8 mouse cellular contexts compared by ENCODE assay signal in the genomic region with DNA sequence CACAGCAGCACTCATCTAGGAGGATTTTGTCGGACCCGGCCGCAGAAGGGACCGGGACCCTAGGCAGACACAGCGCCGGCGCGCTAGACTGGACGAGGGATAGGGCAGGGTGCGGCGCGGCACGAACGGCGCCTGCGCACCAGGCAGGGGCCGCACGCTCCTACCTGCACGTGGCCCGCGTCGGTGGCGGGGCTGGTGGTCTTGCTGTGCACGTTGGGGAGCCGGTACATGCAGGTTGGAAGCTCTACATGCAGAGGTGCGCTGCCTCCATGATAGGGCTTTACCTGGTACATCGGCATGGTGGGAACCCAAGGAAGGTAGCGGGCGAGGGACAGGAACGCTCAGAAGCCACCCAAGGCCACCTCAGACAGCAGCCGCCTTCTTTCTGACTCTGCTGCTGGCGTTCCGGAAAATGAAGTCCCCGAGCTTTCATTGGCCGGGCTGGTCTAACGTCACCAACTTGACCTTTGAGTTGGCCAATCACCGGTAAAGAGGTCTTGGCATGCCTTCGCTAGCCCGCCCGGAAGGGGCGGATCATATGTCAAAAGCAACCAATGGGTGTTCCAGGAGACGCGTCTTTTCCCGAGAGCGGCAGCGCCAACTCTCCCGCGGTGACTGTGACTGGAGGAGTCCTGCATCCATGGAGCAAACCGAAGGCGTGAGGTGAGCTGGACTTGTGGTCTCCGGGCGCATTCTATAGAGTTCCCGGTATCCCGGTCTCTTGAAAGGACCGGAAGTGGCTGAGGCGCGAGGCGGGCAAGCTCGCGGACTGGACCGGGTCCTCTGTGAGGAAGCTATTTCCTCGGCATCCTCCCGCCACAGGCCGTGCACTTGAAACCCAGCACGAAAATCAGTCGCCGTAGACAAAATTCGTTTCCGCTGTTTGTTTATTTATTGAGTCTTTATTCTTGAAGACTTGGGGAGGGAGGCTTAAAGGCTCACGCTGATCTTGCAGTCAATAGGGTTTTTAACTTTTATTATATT. TPM values are rescaled to one million over a fixed set of nuclear protein-coding genes. Genes with fewer than 3 reads are reported as not detected.
DNase-seq lines count a peak whose midpoint lies in the region; ATAC-seq lines count a peak whose summit lies in the region.

A gene (minus strand): TSS at position 431 of the 984 bp plus-strand sequence.
A gene (plus strand): TSS at position 548 of the 984 bp plus-strand sequence.

- DNase-seq in adipocyte (ENCODE audit: low spot score) = peak; percentile 99
- DNase-seq in embryo, embryonic 10 days (ENCODE audit: low spot score) = peak; percentile 98
- DNase-seq in gastrocnemius, postnatal 10 days = peak; percentile 87
- DNase-seq in induced T-regulatory cell, adult 2 months (ENCODE audit: low read depth) = peak; percentile 99
- peak; percentile 96 to 99 for DNase-seq in left cerebral cortex, adult 9 months (ENCODE audit: low spot score in 2 of 2)
- peak; percentile 90 for DNase-seq in right cerebral cortex, postnatal 14 days
- DNase-seq in urinary bladder, postnatal 36 days (ENCODE audit: low spot score in 2 of 2) = peak; percentile 94 to 96

- peak; percentile 94 for ATAC-seq in megakaryocyte progenitor cell, adult 5-6 weeks (replicated peaks; ENCODE audit: poor library complexity)

RNA-seq across cellular contexts. Expression of the first gene that starts in this region (rescaled TPM):
- total RNA-seq in gastrocnemius, postnatal 10 days (2021) = 100 to 1,000 TPM in 1 of 2 experiments, 10 to 100 TPM in 1; 86.1 to 101 TPM
- 62.4 and 71.2 TPM in 2 replicates for total RNA-seq in megakaryocyte progenitor cell, adult 5-6 weeks (2015)
- total RNA-seq in megakaryocyte progenitor cell, adult 5-6 weeks (2017) = 74.0 and 86.7 TPM in 2 replicates

RNA-seq across cellular contexts. Expression of the second gene that starts in this region (rescaled TPM):
- 1 to 10 TPM; 5.8 to 7.8 TPM for total RNA-seq in gastrocnemius, postnatal 10 days (2021)
- total RNA-seq in megakaryocyte progenitor cell, adult 5-6 weeks (2015) = 20.4 and 29.3 TPM in 2 replicates
- 26.5 and 38.3 TPM in 2 replicates for total RNA-seq in megakaryocyte progenitor cell, adult 5-6 weeks (2017)

Comparison
In these comparisons a context has a peak if more than half of its experiments do, and no peak if none do; other contexts are left out.
1. Peak in every context shown above with its lines: DNase-seq and ATAC-seq.